ENCODE assay signal across 19 mouse cellular contexts in the genomic region with DNA sequence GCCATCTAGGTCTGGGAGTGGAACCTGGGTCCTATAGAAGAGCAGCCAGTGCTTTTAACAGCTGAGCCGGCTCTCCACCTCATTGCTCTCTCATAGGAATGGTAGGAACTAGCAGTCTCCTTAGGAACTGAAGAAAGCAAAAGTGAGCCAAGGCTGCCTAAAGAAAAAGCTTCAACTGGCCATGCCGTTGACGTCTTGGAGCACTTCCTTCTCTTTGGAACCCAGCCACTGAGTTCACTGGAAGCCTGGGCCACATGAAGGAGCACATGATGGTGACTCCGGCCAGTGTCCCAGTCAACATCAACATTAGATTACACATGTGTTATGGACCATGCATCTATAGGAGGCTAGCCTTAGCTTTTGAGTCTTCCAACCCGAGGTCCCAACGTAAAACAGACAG. TPM values are rescaled to one million over a fixed set of nuclear protein-coding genes. Genes with fewer than 3 reads are reported as not detected.
DNase-seq lines count a peak whose midpoint lies in the region; ATAC-seq lines count a peak whose summit lies in the region.
"Had no signal": no experiment of that assay in that cellular context is flagged by ENCODE, and none has a peak within 500 bp of the region (broad histone marks: within the 10 kb centered on the region; RNA-seq: fewer than 3 reads in every experiment).

No protein-coding gene starts in this region.

- no peak for DNase-seq in heart, adult 9 months (ENCODE audit: low spot score in 2 of 2)
- no peak for DNase-seq in liver, embryonic 13.5 days
- no peak for DNase-seq in liver, embryonic 11.5 days (ENCODE audit: low spot score)
- peak; percentile 72 for DNase-seq in adipocyte (ENCODE audit: low spot score)
- DNase-seq in cerebellum, adult 18-20 months, result no peak
- DNase-seq: cerebellum, adult 9-11 months; gastrocnemius, postnatal 25 days; layer of hippocampus, adult 9-11 months had no signal

- no peak overlapping the region for H3K4me3 ChIP-seq in heart, embryonic 14.5 days (ENCODE audit: control insufficient read depth in 1 of 2, insufficient read depth in 1 of 2, low read depth in 1 of 2, low read length in 2 of 2)
- H3K4me3 ChIP-seq in liver, embryonic 13.5 days (replicated peaks), result no peak overlapping the region
- no peak overlapping the region for H3K4me3 ChIP-seq in liver, embryonic 11.5 days (ENCODE audit: low read depth, low read length)
- H3K4me3 ChIP-seq in liver, embryonic 15.5 days (replicated peaks), result no peak overlapping the region
- H3K4me3 ChIP-seq: heart, embryonic 10.5 days; hindbrain, embryonic 15.5 days; limb, embryonic 12.5 days had no signal

- peak overlapping the region; percentile 87; the same call in 1 of the 2 replicates for H3K4me2 ChIP-seq in heart, embryonic 14.5 days (ENCODE audit: low read length)
- peak overlapping the region; percentile 91 for H3K4me2 ChIP-seq in liver, embryonic 13.5 days
- H3K4me2 ChIP-seq in liver, embryonic 11.5 days, result no peak overlapping the region
- peak overlapping the region; percentile 82; the same call in 1 of the 2 replicates for H3K4me2 ChIP-seq in liver, embryonic 15.5 days
- H3K4me2 ChIP-seq: hindbrain, embryonic 15.5 days; limb, embryonic 12.5 days had no signal

- H3K27me3 ChIP-seq in heart, embryonic 14.5 days (ENCODE audit: control insufficient read depth, insufficient read depth, low read length), result no peaks in the 10 kb centered on the region
- H3K27me3 ChIP-seq in liver, embryonic 13.5 days, result no peaks in the 10 kb centered on the region
- no peaks in the 10 kb centered on the region for H3K27me3 ChIP-seq in liver, embryonic 11.5 days (replicated peaks; ENCODE audit: control insufficient read depth, insufficient read depth, low read length)
- no peaks in the 10 kb centered on the region for H3K27me3 ChIP-seq in liver, embryonic 15.5 days
- H3K27me3 ChIP-seq: hindbrain, embryonic 15.5 days; limb, embryonic 12.5 days had no signal

- no peak overlapping the region for H3K27ac ChIP-seq in heart, embryonic 14.5 days (replicated peaks in 1 of 2; ENCODE audit: control insufficient read depth in 1 of 2, insufficient read depth in 1 of 2, low read depth in 2 of 2, low read length in 2 of 2)
- no peak overlapping the region for H3K27ac ChIP-seq in liver, embryonic 13.5 days
- H3K27ac ChIP-seq in liver, embryonic 11.5 days (ENCODE audit: low read depth, low read length), result no peak overlapping the region
- no peak overlapping the region for H3K27ac ChIP-seq in liver, embryonic 15.5 days (replicated peaks)
- H3K27ac ChIP-seq: heart, embryonic 10.5 days; hindbrain, embryonic 15.5 days; limb, embryonic 12.5 days had no signal

- ATAC-seq in heart, embryonic 14.5 days (ENCODE audit: insufficient number of reproducible peaks, insufficient read depth, low FRiP score, low read depth), result no peak
- no peak for ATAC-seq in liver, embryonic 13.5 days (ENCODE audit: low read depth)
- no peak for ATAC-seq in liver, embryonic 11.5 days (replicated peaks; ENCODE audit: low FRiP score)
- ATAC-seq in liver, embryonic 15.5 days (ENCODE audit: insufficient read depth), result no peak
- ATAC-seq: intestine, embryonic 16.5 days; midbrain, embryonic 16.5 days had no signal

- H3K9me3 ChIP-seq in heart, embryonic 14.5 days (ENCODE audit: control insufficient read depth, low read length), result no peaks in the 10 kb centered on the region
- no peaks in the 10 kb centered on the region for H3K9me3 ChIP-seq in liver, embryonic 13.5 days (replicated peaks)
- H3K9me3 ChIP-seq in liver, embryonic 11.5 days (ENCODE audit: control insufficient read depth, low read length), result no peaks in the 10 kb centered on the region
- no peaks in the 10 kb centered on the region for H3K9me3 ChIP-seq in liver, embryonic 15.5 days (replicated peaks)
- H3K9me3 ChIP-seq: heart, embryonic 10.5 days; hindbrain, embryonic 15.5 days; limb, embryonic 12.5 days had no signal

- 85% methylated on average over 6 of the region's 6 CpGs for WGBS in heart, embryonic 14.5 days
- 88% methylated on average over 6 of the region's 6 CpGs for WGBS in liver, embryonic 13.5 days (ENCODE audit: insufficient replicate concordance)
- 87% methylated on average over 6 of the region's 6 CpGs for WGBS in liver, embryonic 11.5 days
- WGBS in liver, embryonic 15.5 days (ENCODE audit: insufficient replicate concordance), result 77% methylated on average over 6 of the region's 6 CpGs

- no peak overlapping the region for H3K9ac ChIP-seq in heart, embryonic 14.5 days (ENCODE audit: low read length)
- no peak overlapping the region for H3K9ac ChIP-seq in liver, embryonic 13.5 days
- no peak overlapping the region for H3K9ac ChIP-seq in liver, embryonic 11.5 days (ENCODE audit: low read depth, low read length)
- H3K9ac ChIP-seq in liver, embryonic 15.5 days, result no peak overlapping the region
- H3K9ac ChIP-seq: hindbrain, embryonic 15.5 days; limb, embryonic 12.5 days had no signal

- peaks cover 15 to 33% of the 10 kb centered on the region in 2 experiments for H3K4me1 ChIP-seq in heart, embryonic 14.5 days (ENCODE audit: control insufficient read depth in 2 of 2, insufficient read depth in 2 of 2, low read length in 2 of 2)
- H3K4me1 ChIP-seq in liver, embryonic 13.5 days (replicated peaks), result peaks cover 70% of the 10 kb centered on the region
- H3K4me1 ChIP-seq in liver, embryonic 11.5 days (replicated peaks; ENCODE audit: control insufficient read depth, insufficient read depth, low read length), result peaks cover 31% of the 10 kb centered on the region
- peaks cover 83% of the 10 kb centered on the region for H3K4me1 ChIP-seq in liver, embryonic 15.5 days (replicated peaks)

- peaks cover 55% of the 10 kb centered on the region for H3K36me3 ChIP-seq in heart, embryonic 14.5 days (ENCODE audit: control insufficient read depth, insufficient read depth, low read length)
- peaks cover 53% of the 10 kb centered on the region for H3K36me3 ChIP-seq in liver, embryonic 13.5 days
- peaks cover 19% of the 10 kb centered on the region; the same call in 1 of the 2 replicates for H3K36me3 ChIP-seq in liver, embryonic 11.5 days (ENCODE audit: control insufficient read depth, insufficient read depth, low read length)
- peaks cover 58% of the 10 kb centered on the region for H3K36me3 ChIP-seq in liver, embryonic 15.5 days (replicated peaks)

RNA-seq across cellular contexts. Expression of a gene that starts 9.0 kb away (rescaled TPM):
- polyA plus RNA-seq in heart, embryonic 14.5 days (2014; fragmentation: Nextera tagmentation; extraction: Ambion mirVana), result 38.3 and 43.5 TPM in 2 replicates
- 32.0 and 32.6 TPM in 2 replicates for polyA plus RNA-seq in liver, embryonic 13.5 days (2015; fragmentation: Nextera tagmentation; extraction: Ambion mirVana)
- 41.7 and 43.3 TPM in 2 replicates for polyA plus RNA-seq in liver, embryonic 11.5 days (2014; fragmentation: Nextera tagmentation; extraction: Ambion mirVana)
- 35.1 and 45.6 TPM in 2 replicates for polyA plus RNA-seq in liver, embryonic 15.5 days (2015; fragmentation: Nextera tagmentation; extraction: Ambion mirVana)

RNA-seq across cellular contexts. Expression of a gene that starts 25.1 kb away (rescaled TPM):
- 0.18 and 0.35 TPM in 2 replicates for polyA plus RNA-seq in heart, embryonic 14.5 days (2014; fragmentation: Nextera tagmentation; extraction: Ambion mirVana)
- not detected in 2 replicates for polyA plus RNA-seq in liver, embryonic 13.5 days (2015; fragmentation: Nextera tagmentation; extraction: Ambion mirVana)
- polyA plus RNA-seq in liver, embryonic 11.5 days (2014; fragmentation: Nextera tagmentation; extraction: Ambion mirVana), result 0.13 TPM in 1 of 2 replicates, not detected in the other
- polyA plus RNA-seq in liver, embryonic 15.5 days (2015; fragmentation: Nextera tagmentation; extraction: Ambion mirVana), result not detected in 2 replicates
- polyA plus RNA-seq: C2C12; forebrain, embryonic 11.5 days; heart, embryonic 10.5 days; hindbrain, embryonic 15.5 days; limb, embryonic 12.5 days; midbrain, embryonic 16.5 days had no signal

RNA-seq across cellular contexts. Expression of a gene that starts 32.0 kb away (rescaled TPM):
- polyA plus RNA-seq in heart, embryonic 14.5 days (2014; fragmentation: Nextera tagmentation; extraction: Ambion mirVana), result not detected in 2 replicates
- not detected in 2 replicates for polyA plus RNA-seq in liver, embryonic 13.5 days (2015; fragmentation: Nextera tagmentation; extraction: Ambion mirVana)
- not detected in 2 replicates for polyA plus RNA-seq in liver, embryonic 11.5 days (2014; fragmentation: Nextera tagmentation; extraction: Ambion mirVana)
- polyA plus RNA-seq in liver, embryonic 15.5 days (2015; fragmentation: Nextera tagmentation; extraction: Ambion mirVana), result not detected in 2 replicates
- polyA plus RNA-seq: C2C12; forebrain, embryonic 11.5 days; heart, embryonic 10.5 days; hindbrain, embryonic 15.5 days; intestine, embryonic 16.5 days; midbrain, embryonic 16.5 days had no signal

RNA-seq across cellular contexts. Expression of a gene that starts 49.9 kb away (rescaled TPM):
- 30.3 and 32.2 TPM in 2 replicates for polyA plus RNA-seq in heart, embryonic 14.5 days (2014; fragmentation: Nextera tagmentation; extraction: Ambion mirVana)
- 10.7 and 14.2 TPM in 2 replicates for polyA plus RNA-seq in liver, embryonic 13.5 days (2015; fragmentation: Nextera tagmentation; extraction: Ambion mirVana)
- polyA plus RNA-seq in liver, embryonic 11.5 days (2014; fragmentation: Nextera tagmentation; extraction: Ambion mirVana), result 30.9 and 32.2 TPM in 2 replicates
- polyA plus RNA-seq in liver, embryonic 15.5 days (2015; fragmentation: Nextera tagmentation; extraction: Ambion mirVana), result 10.2 and 10.4 TPM in 2 replicates

RNA-seq across cellular contexts. Expression of a gene that starts 51.5 kb away (rescaled TPM):
- polyA plus RNA-seq in heart, embryonic 14.5 days (2014; fragmentation: Nextera tagmentation; extraction: Ambion mirVana), result not detected in 2 replicates
- not detected in 2 replicates for polyA plus RNA-seq in liver, embryonic 13.5 days (2015; fragmentation: Nextera tagmentation; extraction: Ambion mirVana)
- not detected in 2 replicates for polyA plus RNA-seq in liver, embryonic 11.5 days (2014; fragmentation: Nextera tagmentation; extraction: Ambion mirVana)
- polyA plus RNA-seq in liver, embryonic 15.5 days (2015; fragmentation: Nextera tagmentation; extraction: Ambion mirVana), result not detected in 2 replicates
- polyA plus RNA-seq: C2C12; forebrain, embryonic 11.5 days; frontal cortex, adult 2 months; heart, embryonic 10.5 days; hindbrain, embryonic 15.5 days; intestine, embryonic 16.5 days; limb, embryonic 12.5 days; midbrain, embryonic 16.5 days; urinary bladder, adult 2 months had no signal
